Comparison of ENCODE assay signal across 9 mouse cellular contexts in genomic region chr12:86918983-86919722, GRCm38 (mm10). TPM values are rescaled to one million over a fixed set of nuclear protein-coding genes. Genes with fewer than 3 reads are reported as not detected.
DNase-seq lines count a peak whose midpoint lies in the region; ATAC-seq lines count a peak whose summit lies in the region.
"Had no signal": no experiment of that assay in that cellular context is flagged by ENCODE, and none has a peak within 500 bp of the region (broad histone marks: within the 10 kb centered on the region; RNA-seq: fewer than 3 reads in every experiment).

No protein-coding gene starts in this region.

- no peak overlapping the region for H3K4me3 ChIP-seq in embryonic facial prominence, embryonic 13.5 days
- no peak overlapping the region for H3K4me3 ChIP-seq in neural tube, embryonic 13.5 days

- H3K27ac ChIP-seq in embryonic facial prominence, embryonic 13.5 days: peak overlapping the region; percentile 60
- H3K27ac ChIP-seq in neural tube, embryonic 13.5 days (replicated peaks): peak overlapping the region; percentile 92

- peak overlapping the region; percentile 32; the same call in 1 of the 2 replicates for H3K9ac ChIP-seq in embryonic facial prominence, embryonic 13.5 days
- H3K9ac ChIP-seq in neural tube, embryonic 13.5 days: peak overlapping the region; percentile 58

- peaks cover 13% of the 10 kb centered on the region for H3K4me1 ChIP-seq in embryonic facial prominence, embryonic 13.5 days
- H3K4me1 ChIP-seq in neural tube, embryonic 13.5 days (replicated peaks): peaks cover 49% of the 10 kb centered on the region

- DNase-seq in kidney, adult 18-20 months: peak; percentile 48
- DNase-seq in kidney, postnatal 10 days: no peak
- peak; percentile 31 to 39 for DNase-seq in kidney, postnatal 36 days
- no peak for DNase-seq in thymus, postnatal 4 days
- no peak for DNase-seq in Muller cell, postnatal 12 days (ENCODE audit: inconsistent ontology term)
- DNase-seq: thymus, adult 2 months had no signal

- no peak overlapping the region for H3K4me2 ChIP-seq in embryonic facial prominence, embryonic 13.5 days
- no peak overlapping the region for H3K4me2 ChIP-seq in neural tube, embryonic 13.5 days

- H3K27me3 ChIP-seq in embryonic facial prominence, embryonic 13.5 days: peaks cover under 1% of the 10 kb centered on the region; the same call in 1 of the 2 replicates
- peaks cover 35% of the 10 kb centered on the region for H3K27me3 ChIP-seq in neural tube, embryonic 13.5 days

- no peaks in the 10 kb centered on the region for H3K9me3 ChIP-seq in embryonic facial prominence, embryonic 13.5 days
- H3K9me3 ChIP-seq in neural tube, embryonic 13.5 days: no peaks in the 10 kb centered on the region

- 73% methylated on average over 17 of the region's 17 CpGs for WGBS in embryonic facial prominence, embryonic 13.5 days
- 54% methylated on average over 17 of the region's 17 CpGs for WGBS in neural tube, embryonic 13.5 days

- H3K36me3 ChIP-seq in embryonic facial prominence, embryonic 13.5 days: no peaks in the 10 kb centered on the region
- H3K36me3 ChIP-seq in neural tube, embryonic 13.5 days: no peaks in the 10 kb centered on the region

- ATAC-seq in embryonic facial prominence, embryonic 13.5 days (ENCODE audit: insufficient number of reproducible peaks, insufficient read depth, low FRiP score, low TSS enrichment, low read depth): no peak
- peak; percentile 45 for ATAC-seq in neural tube, embryonic 13.5 days (ENCODE audit: low read depth)
- no peak for ATAC-seq in megakaryocyte-erythroid progenitor cell, adult 5-6 weeks (replicated peaks; ENCODE audit: low FRiP score, low TSS enrichment, poor library complexity, severe bottlenecking)

RNA-seq across cellular contexts. Expression of gene Cipc, which starts 27.7 kb away (rescaled TPM):
- 24.3 TPM in 2 replicates for polyA plus RNA-seq in embryonic facial prominence, embryonic 13.5 days (2015; fragmentation: Nextera tagmentation; extraction: Ambion mirVana)
- 39.2 and 45.6 TPM in 2 replicates for polyA plus RNA-seq in neural tube, embryonic 13.5 days (2015; fragmentation: Nextera tagmentation; extraction: Ambion mirVana)
- total RNA-seq in megakaryocyte-erythroid progenitor cell, adult 5-6 weeks (2014; fragmentation: Nextera tagmentation): 29.2 and 35.6 TPM in 2 replicates
- 22.0 and 23.0 TPM in 2 replicates for total RNA-seq in megakaryocyte-erythroid progenitor cell, adult 5-6 weeks (2017)

RNA-seq across cellular contexts. Expression of gene Irf2bpl, which starts 34.6 kb away (rescaled TPM):
- polyA plus RNA-seq in embryonic facial prominence, embryonic 13.5 days (2015; fragmentation: Nextera tagmentation; extraction: Ambion mirVana): 36.5 and 37.7 TPM in 2 replicates
- polyA plus RNA-seq in neural tube, embryonic 13.5 days (2015; fragmentation: Nextera tagmentation; extraction: Ambion mirVana): 59.9 and 60.7 TPM in 2 replicates
- total RNA-seq in megakaryocyte-erythroid progenitor cell, adult 5-6 weeks (2014; fragmentation: Nextera tagmentation): 0.76 and 0.94 TPM in 2 replicates
- total RNA-seq in megakaryocyte-erythroid progenitor cell, adult 5-6 weeks (2017): 1.1 and 2.7 TPM in 2 replicates

Comparison
In these comparisons a context has a peak if more than half of its experiments do, and no peak if none do; other contexts are left out.
1. DNase-seq: peak in kidney, adult 18-20 months (single experiment) and kidney, postnatal 36 days (2 of 2); none in kidney, postnatal 10 days (single experiment), thymus, postnatal 4 days (single experiment) and Muller cell, postnatal 12 days (single experiment).